Mouse (Mus musculus) fibroblast of lung, adult 2 months (primary cell): ENCODE measurements around the gene Bricd5.
A peak's percentile ranks its signal among the peaks of the same experiment; 100 is the strongest.
"Not testable (repeated sequence)": the region's sequence is repeated elsewhere in the genome, so short reads cannot be mapped to it uniquely, and the experiment has no call there.

ENCODE experiments used
- DNase-seq: peaks from one replicate; pipeline ENCODE4 v3.0.0-alpha.2; 2011; ENCODE audit warnings: low read depth

Gene Bricd5

GRCm38 (mm10) chr17:24473612-24474275 lies at the start of gene Bricd5:
TSS of gene Bricd5 (plus strand) at chr17:24473884.
- DNase-seq = no peak

GRCm38 (mm10) chr17:24424489-24424888 lies 49.2 kb upstream of the Bricd5 start:
- DNase-seq = no peak

DNA sequence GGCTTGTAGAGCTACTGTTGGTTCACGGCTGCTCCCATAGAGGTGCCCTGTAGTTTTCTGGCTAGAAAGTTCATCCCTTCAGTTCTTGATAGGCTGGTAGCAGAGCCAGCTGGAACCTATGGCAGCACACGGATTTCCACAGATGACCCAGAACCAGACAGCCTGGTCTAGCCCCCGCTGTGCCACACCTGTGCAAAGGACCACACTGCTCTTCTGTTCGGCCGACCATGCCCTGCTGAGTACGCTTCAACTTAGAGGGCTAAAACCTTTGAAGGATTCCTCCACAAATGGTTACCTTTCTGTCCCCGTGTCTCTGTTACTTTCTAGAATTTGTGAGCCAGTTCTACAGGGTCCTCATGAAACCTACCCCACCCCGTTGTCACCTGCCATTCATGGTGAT lies 48.4 kb upstream of the Bricd5 start:
- DNase-seq = not testable (repeated sequence)

DNA sequence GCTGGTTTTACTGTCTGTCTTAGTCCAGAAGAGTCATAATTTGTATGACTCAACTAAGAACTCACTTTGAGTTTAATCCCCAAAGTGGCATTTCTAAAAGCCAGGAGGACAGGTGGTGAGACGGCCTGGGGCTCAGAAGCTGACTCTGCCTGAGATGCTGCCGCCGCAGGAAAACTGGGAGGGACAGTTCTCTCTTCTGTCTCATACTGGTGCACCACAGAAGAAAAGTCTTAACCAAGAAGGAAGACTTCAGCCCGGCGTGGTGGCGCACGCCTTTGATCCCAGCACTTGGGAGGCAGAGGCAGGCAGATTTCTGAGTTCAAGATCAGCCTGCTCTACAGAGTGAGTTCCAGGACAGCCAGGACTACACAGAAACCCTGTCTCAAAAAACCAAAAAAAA lies 47.8 kb upstream of the Bricd5 start:
- DNase-seq = no peak

DNA sequence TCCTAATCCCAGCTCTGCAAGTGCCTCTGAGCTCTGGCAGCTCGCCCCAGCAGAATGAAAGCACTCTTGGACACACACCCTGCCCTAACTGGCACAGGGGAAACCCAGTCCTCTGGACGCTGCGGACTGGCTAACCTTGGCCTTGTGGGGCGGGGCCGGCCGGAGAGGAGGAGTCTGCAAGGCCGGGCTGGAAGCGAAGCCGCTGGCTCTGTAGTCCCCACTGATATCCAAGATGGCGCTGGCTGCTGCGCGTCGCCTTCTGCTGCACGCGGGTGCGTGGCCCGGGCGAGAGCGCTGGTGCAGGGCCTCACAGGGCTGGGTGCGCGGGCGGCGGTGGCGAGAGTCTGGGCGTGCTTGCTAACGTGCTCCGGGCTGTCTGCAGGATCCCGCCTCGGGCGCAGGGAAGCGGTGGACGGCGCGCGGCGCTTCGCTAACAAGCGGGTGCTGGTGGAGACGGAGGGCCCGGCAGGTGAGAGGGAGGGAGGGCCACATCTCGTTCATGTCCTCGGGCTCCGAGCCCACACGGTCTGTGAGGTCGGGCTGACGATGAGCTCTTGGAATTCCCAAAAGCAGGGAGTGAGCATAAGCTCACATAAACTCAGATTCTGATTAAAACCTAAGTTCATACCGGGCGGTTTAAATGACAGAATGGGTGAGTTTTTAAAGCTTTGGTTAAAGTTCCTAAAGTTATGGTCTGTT lies 47.1 kb upstream of the Bricd5 start, which contains the start of gene Eci1:
Gene Eci1, plus strand, starts transcription at position 171 of the 699 bp plus-strand sequence.
- DNase-seq = peak; percentile 92

GRCm38 (mm10) chr17:24427170-24427557 lies 46.5 kb upstream of the Bricd5 start:
- DNase-seq = peak; percentile 10

DNA sequence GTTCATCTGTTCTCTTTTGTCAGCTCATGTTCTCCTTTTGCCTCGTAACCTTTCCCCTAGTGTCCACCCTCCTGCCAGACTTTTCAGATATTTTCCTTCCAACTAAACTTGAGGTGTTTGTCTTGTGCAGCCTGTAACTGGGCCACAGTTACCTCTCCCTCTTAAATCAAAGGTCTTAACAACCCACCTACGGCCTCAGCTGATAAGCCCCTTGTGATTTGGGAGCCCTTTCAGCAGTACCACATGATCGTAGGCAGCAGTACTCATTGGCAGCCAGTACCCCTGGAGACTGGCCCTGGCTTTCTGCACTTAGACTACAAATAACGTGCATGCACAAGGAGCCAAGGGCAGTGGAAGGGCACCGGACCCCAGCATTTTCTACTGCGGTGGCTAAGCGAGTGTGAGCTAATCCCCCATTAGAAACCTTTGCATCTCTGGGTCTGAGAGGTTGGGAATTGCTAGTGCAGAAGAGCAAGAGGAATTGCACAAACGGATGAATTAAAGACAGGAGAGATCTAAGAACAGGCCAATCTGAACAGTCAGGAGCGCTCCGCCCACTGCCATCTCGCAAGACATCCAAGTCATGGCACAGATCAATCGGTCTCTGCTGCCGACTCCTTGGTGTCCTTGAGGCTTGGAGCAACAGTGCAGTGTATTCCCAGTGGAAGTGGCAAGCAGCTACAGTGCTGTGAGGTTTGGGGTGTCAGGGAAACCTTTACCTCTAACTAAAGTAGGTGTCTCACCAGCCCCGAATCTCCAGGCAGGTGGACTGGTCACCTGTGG lies 44.3 kb upstream of the Bricd5 start:
- no peak for DNase-seq

- no peak for DNase-seq
These were observed 36.7 kb upstream of the Bricd5 start for GRCm38 (mm10) chr17:24437016-24437415.

DNA sequence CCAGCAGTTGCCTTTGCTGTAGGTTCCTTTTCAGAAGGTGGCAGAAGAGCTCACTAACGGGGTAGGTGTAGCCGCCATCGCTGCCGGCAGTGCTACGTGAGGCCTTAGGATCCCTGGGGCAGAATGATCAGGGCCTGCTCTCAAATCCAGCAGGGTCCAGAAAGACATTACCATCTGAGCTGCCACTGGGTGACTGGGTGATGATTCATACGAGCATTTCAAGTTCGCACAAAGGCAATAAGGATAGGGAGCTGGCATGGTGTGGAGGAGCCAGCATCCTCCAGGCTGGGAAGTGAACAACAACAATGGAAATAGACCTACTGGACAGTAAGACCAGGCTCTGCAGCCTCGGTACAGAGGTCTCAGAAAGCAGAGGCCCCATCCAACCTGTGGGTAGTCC lies 33.3 kb upstream of the Bricd5 start:
- no peak for DNase-seq

DNA sequence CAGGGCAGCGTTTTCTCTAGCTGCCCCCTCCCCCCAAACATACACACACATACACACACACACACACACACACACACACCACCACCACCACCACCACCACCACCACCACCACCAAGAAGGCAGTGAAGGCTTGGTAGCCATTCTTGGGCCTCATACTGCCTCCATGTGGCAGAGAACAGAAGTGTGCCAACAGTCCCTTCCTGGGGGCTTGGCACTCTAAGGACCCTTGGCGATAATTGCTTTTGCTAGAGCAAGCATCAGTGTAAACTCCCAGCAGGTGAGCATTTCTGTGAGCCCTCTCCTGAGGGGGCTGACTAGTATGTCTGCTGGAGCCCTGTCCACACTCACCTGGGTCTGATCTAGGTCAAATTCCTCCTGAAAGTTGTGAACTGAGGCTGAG lies 32.5 kb upstream of the Bricd5 start:
- DNase-seq = no peak

- no peak for DNase-seq
These were observed 31.6 kb upstream of the Bricd5 start for GRCm38 (mm10) chr17:24442107-24442506.

DNA sequence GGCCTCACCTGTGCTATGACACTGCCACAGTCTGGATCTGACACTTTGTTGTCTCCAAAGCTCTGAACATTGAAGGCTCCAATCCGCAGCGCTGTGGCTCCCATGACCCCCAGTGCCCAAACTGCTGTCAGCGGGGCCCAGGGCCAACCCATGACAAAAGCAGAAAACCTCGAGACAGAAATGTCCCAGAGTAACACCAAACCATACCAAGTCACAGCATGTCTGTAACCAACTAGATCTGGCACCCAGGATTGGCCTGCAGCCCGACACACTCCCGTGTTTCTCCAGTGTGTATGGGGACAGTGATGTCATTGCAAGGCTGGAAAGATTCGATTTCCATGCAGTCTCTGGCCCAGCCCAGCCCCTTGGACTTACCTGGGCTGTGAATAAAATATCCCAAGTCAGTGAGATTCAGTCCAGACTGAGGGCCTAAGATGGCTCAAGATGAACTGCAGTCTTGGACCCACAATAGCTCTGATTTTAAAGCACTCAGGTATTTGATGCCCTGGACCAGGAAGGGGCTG lies 31.0 kb upstream of the Bricd5 start, which contains the start of gene Dnase1l2:
Gene Dnase1l2, minus strand, starts transcription at position 474 of the 524 bp plus-strand sequence.
- DNase-seq = no peak

GRCm38 (mm10) chr17:24443409-24443808 lies 30.3 kb upstream of the Bricd5 start:
- no peak for DNase-seq

GRCm38 (mm10) chr17:24446590-24446989 lies 27.1 kb upstream of the Bricd5 start:
- DNase-seq = no peak

- no peak for DNase-seq
These were observed 24.2 kb upstream of the Bricd5 start for GRCm38 (mm10) chr17:24449507-24449906.

- no peak for DNase-seq
These were observed 22.5 kb upstream of the Bricd5 start for GRCm38 (mm10) chr17:24451220-24451619.

DNA sequence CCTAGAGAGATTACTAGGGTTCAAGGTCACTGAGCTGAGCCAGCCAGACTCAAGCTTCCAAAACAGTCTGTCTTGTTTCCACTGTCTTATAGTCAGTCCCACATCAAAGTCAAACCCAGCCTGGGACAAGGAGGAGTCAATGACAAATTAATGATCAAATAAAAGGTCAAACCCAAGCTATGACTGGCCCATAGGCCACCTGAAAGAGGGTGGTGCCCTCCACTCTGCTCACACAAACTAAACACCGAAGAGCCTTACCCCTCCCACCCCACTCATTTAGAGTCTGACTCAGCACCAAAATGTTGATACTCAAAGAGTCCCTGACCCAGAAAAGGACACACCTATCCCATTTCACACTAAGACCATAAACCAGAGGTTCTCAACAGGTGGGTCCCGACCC lies 20.3 kb upstream of the Bricd5 start:
- no peak for DNase-seq

GRCm38 (mm10) chr17:24454218-24454755 lies 19.4 kb upstream of the Bricd5 start:
- DNase-seq = no peak

DNA sequence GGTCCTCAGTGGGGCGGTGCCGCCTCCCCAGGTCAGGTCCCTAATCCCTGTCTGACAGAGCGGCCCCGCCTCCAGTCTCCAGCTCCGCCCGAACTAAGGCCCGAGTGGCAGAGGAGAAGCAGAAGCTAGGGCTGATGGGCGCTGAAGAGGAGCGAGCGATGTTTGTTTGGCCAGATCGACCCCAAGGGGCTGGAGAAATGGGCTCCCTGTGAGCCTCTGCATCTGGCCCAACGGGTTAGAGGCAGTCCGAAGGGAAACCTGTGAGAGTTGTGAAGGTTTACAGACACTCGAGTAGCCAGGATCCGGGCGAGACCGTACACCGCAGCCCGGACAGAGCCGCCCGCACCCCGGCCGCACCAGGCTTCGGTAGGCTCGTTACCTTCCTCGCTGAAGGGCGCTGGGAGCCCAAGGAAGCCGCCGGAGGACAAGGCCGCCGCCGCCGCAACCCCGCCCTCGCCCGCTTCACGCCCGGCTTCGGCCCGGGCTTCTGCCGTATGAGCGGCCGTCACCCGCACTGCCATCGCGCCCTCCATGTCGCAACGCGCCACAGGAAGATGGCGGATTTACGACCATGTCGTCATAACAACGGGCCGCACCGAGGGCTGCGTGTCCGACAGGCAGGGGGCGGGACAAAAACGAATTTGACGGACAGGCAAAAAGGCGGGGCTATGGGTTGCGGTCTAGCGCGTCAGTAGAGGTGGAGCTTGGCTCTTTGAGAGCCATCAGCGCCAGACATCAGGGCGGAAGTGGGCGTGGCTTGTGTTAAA lies 18.7 kb upstream of the Bricd5 start:
- DNase-seq = peak; percentile 99

GRCm38 (mm10) chr17:24455523-24456206 lies 18.0 kb upstream of the Bricd5 start:
- not testable (repeated sequence) for DNase-seq

DNA sequence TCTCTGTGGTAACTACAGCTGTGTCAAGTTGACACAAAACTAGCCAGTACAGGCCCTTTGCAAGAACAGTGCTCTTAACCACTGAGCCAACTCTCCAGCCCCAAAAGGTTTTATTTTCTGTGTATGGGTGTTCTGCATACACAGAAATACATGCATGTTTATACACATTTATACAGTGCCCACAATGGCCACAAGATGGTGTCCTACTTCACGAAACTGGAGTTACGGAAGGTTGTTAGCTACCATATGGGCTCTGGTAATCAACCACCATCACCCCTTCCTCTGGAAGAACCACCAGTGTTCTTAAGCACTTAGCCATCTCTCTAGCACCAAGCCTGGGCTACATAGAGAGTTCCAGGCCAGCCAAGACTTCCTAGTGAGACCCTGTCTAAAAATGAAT lies 12.1 kb upstream of the Bricd5 start:
- DNase-seq = no peak
